Mouse (Mus musculus) brown adipose tissue, adult 24 weeks (tissue): ENCODE measurements at regions not wholly inside any gene's neighbourhood (a gene's known extent, or its start where the extent isn't known, plus 50 kb on each side); places are given as distances from the start of the nearest gene placed in this dataset.

Source experiments
- H3K27ac ChIP-seq: fragments of 200-500 bp; replicated peaks from 2 replicates; pipeline ENCODE4 v1.5.1; 2012; ENCODE audit warnings: low read depth, mild to moderate bottlenecking, low read length
- H3K4me1 ChIP-seq: fragments of 200-500 bp; 2 replicates; pipeline ENCODE4 v1.6.1; 2012; ENCODE audit warnings: low read length, mixed read lengths; ENCODE audit not compliant: control insufficient read depth, insufficient read depth, insufficient read length
- H3K4me3 ChIP-seq: fragments of 200-500 bp; 2 replicates; pipeline ENCODE4 v1.5.1; 2012; ENCODE audit warnings: low read depth, mild to moderate bottlenecking, low read length, moderate library complexity; ENCODE audit not compliant: insufficient read depth

GRCm38 (mm10) chr9:87533182-87533581, 197.9 kb downstream of the Tbx18 start:
- H3K27ac ChIP-seq, result no peak overlapping the region
- H3K4me3 ChIP-seq, result no peak overlapping the region
- no peaks in the 10 kb centered on the region for H3K4me1 ChIP-seq

GRCm38 (mm10) chr9:87529908-87530307, 201.2 kb downstream of the Tbx18 start:
- no peak overlapping the region for H3K27ac ChIP-seq
- H3K4me3 ChIP-seq, result no peak overlapping the region
- H3K4me1 ChIP-seq, result no peaks in the 10 kb centered on the region

- Histone ChIP-seq H3K27ac (no peak overlapping the region), H3K4me1 (no peaks in the 10 kb centered on the region), H3K4me3 (no peak overlapping the region)
These were observed 206.0 kb downstream of the Tbx18 start for GRCm38 (mm10) chr9:87524890-87525684.

GRCm38 (mm10) chr9:87510683-87511082, 220.4 kb downstream of the Tbx18 start:
- Histone ChIP-seq H3K4me3 (no peak overlapping the region), H3K27ac (no peak overlapping the region), H3K4me1 (no peaks in the 10 kb centered on the region)

GRCm38 (mm10) chr9:87504673-87505385, 226.2 kb downstream of the Tbx18 start:
- Histone ChIP-seq H3K27ac (no peak overlapping the region), H3K4me3 (no peak overlapping the region), H3K4me1 (no peaks in the 10 kb centered on the region)

GRCm38 (mm10) chr9:87464141-87464540, 208.8 kb upstream of the Cep162 start:
- H3K4me3 ChIP-seq, result no peak overlapping the region
- no peak overlapping the region for H3K27ac ChIP-seq
- 0 out of 2 replicates have a peak, but pooled peaks cover 3% of the 10 kb centered on the region for H3K4me1 ChIP-seq

GRCm38 (mm10) chr9:87453261-87453660, 197.9 kb upstream of the Cep162 start:
- Histone ChIP-seq H3K4me3 (no peak overlapping the region), H3K4me1 (no peaks in the 10 kb centered on the region), H3K27ac (no peak overlapping the region)

- Histone ChIP-seq H3K27ac (no peak overlapping the region), H3K4me3 (no peak overlapping the region), H3K4me1 (no peaks in the 10 kb centered on the region)
These were observed 197.2 kb upstream of the Cep162 start for GRCm38 (mm10) chr9:87452571-87452970.

GRCm38 (mm10) chr9:87443467-87444235, 188.3 kb upstream of the Cep162 start:
- Histone ChIP-seq H3K4me3 (no peak overlapping the region), H3K4me1 (no peaks in the 10 kb centered on the region), H3K27ac (no peak overlapping the region)

- H3K4me1 ChIP-seq, result no peaks in the 10 kb centered on the region
- no peak overlapping the region for H3K27ac ChIP-seq
- H3K4me3 ChIP-seq, result no peak overlapping the region
These were observed 176.7 kb upstream of the Cep162 start for GRCm38 (mm10) chr9:87432072-87432471.

- Histone ChIP-seq H3K4me1 (no peaks in the 10 kb centered on the region), H3K4me3 (no peak overlapping the region), H3K27ac (no peak overlapping the region)
These were observed 176.2 kb upstream of the Cep162 start for GRCm38 (mm10) chr9:87431523-87431922.

GRCm38 (mm10) chr9:87425201-87425600, 169.9 kb upstream of the Cep162 start:
- H3K4me1 ChIP-seq, result no peaks in the 10 kb centered on the region

GRCm38 (mm10) chr9:87421175-87421574, 165.8 kb upstream of the Cep162 start:
- H3K4me1 ChIP-seq, result no peaks in the 10 kb centered on the region
- no peak overlapping the region for H3K27ac ChIP-seq
- no peak overlapping the region for H3K4me3 ChIP-seq

More at GRCm38 (mm10) chr9:87425201-87425600, 169.9 kb upstream of the Cep162 start:
- no peak overlapping the region for H3K4me3 ChIP-seq
- H3K27ac ChIP-seq, result no peak overlapping the region

- no peaks in the 10 kb centered on the region for H3K4me1 ChIP-seq
- H3K27ac ChIP-seq, result no peak overlapping the region
- H3K4me3 ChIP-seq, result no peak overlapping the region
These were observed 164.0 kb upstream of the Cep162 start for GRCm38 (mm10) chr9:87419376-87419775.

GRCm38 (mm10) chr9:87412894-87413293, 157.6 kb upstream of the Cep162 start:
- H3K4me1 ChIP-seq, result no peaks in the 10 kb centered on the region
- no peak overlapping the region for H3K4me3 ChIP-seq
- no peak overlapping the region for H3K27ac ChIP-seq
